Mouse (Mus musculus): ENCODE data around the gene Fmo5.

Gene Fmo5

DNA sequence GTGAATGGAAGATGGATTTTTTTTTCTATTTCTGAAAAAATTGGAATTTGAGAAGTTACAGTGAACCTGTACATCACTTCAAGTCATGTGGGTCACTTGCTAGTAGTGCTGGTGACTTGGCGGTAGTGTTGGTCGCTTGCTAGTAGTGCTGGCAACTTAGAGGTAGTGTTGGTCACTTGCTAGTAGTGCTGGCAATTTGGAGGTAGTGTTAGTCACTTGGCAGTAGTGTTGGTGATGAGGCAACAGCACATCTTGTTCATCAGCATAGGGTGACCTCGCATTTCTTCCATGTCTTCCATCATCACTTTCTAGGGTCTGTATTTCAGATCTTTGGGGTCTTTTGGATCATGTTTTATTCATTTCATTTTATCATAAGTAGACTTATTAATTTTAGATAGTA, 47.5 kb downstream of the Fmo5 start:
- no peaks in the 10 kb centered on the region for H3K9me3 ChIP-seq (ENCODE audit: low read length)
- H3K27me3 ChIP-seq (ENCODE audit: insufficient read depth, low read length): peaks cover 16% of the 10 kb centered on the region
- TF ChIP-seq POU5F1 (IDR thresholded peaks at IDR 0.05; ENCODE audit: borderline replicate concordance, low read length) (no peak), NANOG (IDR thresholded peaks at IDR 0.05; ENCODE audit: borderline replicate concordance, low read length) (no peak), CTCF (conservative IDR thresholded peaks at IDR 0.05; ENCODE audit: low read length) (no peak)
- H3K4me3 ChIP-seq (replicated peaks; ENCODE audit: low read length): no peak overlapping the region
- peaks cover 15% of the 10 kb centered on the region for H3K4me1 ChIP-seq (replicated peaks; ENCODE audit: low read depth, low read length)
- H3K36me3 ChIP-seq (ENCODE audit: insufficient read depth, low read length): peaks cover 17% of the 10 kb centered on the region

DNA sequence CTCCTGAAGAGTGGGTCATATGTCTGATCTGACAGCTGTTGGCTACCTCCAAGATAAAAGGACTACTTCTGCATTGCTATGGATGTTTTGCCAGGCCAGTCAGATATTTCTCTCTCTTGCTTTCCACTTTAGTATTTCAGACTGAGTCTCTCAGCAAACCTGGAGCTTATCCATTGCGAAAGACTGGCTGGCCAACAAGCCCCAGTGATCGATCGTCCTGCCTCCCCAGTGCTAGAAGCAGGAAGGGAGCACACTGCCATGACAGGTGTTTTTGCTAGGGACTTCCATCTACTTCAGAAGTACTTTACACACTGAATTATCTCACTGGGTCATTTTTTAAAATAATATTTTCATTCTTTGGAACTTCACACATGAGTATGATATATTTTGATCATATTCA, 49.8 kb downstream of the Fmo5 start:
- TF ChIP-seq POU5F1 (IDR thresholded peaks at IDR 0.05; ENCODE audit: borderline replicate concordance, low read length) (no peak), CTCF (conservative IDR thresholded peaks at IDR 0.05; ENCODE audit: low read length) (no peak), NANOG (IDR thresholded peaks at IDR 0.05; ENCODE audit: borderline replicate concordance, low read length) (no peak)
- H3K36me3 ChIP-seq (ENCODE audit: insufficient read depth, low read length): no peaks in the 10 kb centered on the region
- peaks cover 35% of the 10 kb centered on the region for H3K4me1 ChIP-seq (replicated peaks; ENCODE audit: low read depth, low read length)
- H3K9me3 ChIP-seq (ENCODE audit: low read length): no peaks in the 10 kb centered on the region
- no peak overlapping the region for H3K4me3 ChIP-seq (replicated peaks; ENCODE audit: low read length)
- H3K27me3 ChIP-seq (ENCODE audit: insufficient read depth, low read length): peaks cover 35% of the 10 kb centered on the region

DNA sequence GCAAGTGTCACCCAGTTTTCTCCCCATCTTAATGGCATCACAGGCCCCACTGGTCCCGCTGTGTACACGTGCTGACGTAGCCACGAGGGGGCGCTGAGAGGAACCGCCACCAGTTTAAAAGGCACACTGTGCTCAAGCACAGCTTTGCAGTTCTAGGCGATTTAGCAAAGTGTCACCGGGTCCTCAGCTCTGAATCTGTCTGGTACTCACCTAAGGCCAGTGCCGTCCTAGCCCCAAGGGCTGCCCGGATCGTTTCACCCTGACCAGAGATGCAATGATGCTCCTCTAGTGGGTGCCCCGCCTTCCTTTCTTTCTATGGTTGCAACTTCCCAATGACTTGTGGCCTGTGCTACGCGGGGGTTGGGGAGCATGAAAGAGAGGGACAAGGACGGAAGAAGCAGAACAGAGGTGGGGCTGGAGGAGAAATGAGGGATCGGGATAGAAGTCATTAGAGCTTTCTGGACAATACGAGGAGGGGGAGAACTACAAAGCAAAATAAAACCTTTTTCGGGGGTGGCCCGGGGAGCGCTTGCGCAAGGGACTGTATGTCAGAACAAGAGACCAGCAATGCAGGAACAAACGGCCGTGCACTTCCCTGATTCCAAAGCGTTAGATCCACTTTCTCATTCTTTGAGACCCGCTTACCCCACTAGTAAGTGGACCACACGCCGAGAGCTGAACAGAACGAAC, 52.2 kb downstream of the Fmo5 start:
- Histone ChIP-seq H3K4me1 (replicated peaks; ENCODE audit: low read depth, low read length) (peaks cover 51% of the 10 kb centered on the region), H3K9me3 (ENCODE audit: low read length) (no peaks in the 10 kb centered on the region), H3K27me3 (ENCODE audit: insufficient read depth, low read length) (peaks cover 43% of the 10 kb centered on the region), H3K36me3 (ENCODE audit: insufficient read depth, low read length) (no peaks in the 10 kb centered on the region), H3K4me3 (replicated peaks; ENCODE audit: low read length) (peak overlapping the region; percentile 66)
- TF ChIP-seq POU5F1 (IDR thresholded peaks at IDR 0.05; ENCODE audit: borderline replicate concordance, low read length) (no peak), CTCF (conservative IDR thresholded peaks at IDR 0.05; ENCODE audit: low read length) (peak; percentile 70)

DNA sequence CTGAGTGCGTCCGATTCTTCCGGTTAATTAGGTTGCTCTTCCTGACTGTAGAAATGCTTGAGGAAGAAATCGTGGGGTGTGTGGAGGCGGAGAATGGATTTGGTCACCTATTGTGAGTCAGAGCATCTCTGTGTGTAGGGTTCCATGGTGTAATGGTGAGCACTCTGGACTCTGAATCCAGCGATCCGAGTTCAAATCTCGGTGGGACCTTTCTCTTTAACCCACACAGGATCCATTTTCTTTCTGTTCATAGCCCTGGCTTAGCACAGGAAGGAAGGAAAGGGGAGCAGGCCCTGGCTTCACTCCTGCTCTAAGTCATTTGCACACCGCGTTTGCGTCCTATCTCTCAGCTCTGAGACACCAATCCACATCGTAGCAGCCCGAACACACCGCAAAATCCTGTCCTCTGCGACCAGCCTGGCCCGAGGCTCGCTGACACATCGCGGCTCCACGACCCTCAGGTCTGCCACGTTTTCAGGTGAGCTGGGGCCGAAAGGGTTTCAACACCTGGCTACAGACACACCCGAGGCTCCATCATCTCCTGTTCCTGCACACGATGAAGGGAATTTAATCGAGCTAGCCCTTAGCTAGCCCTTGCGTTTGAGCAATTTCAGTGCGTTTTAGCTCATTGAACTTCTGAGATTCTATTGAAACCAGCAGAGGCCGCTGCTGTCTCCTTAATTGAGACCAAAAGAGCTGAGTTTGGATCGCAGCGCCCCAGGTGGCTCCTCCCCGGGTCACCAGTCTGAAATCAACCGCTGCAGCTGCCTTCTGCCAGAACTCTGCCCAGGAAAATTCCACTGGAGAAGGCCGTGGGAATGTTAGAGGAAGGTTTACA, 52.9 kb downstream of the Fmo5 start:
- Histone ChIP-seq H3K4me3 (replicated peaks; ENCODE audit: low read length) (peak overlapping the region; percentile 66), H3K27me3 (ENCODE audit: insufficient read depth, low read length) (peaks cover 50% of the 10 kb centered on the region), H3K36me3 (ENCODE audit: insufficient read depth, low read length) (no peaks in the 10 kb centered on the region), H3K9me3 (ENCODE audit: low read length) (no peaks in the 10 kb centered on the region), H3K4me1 (replicated peaks; ENCODE audit: low read depth, low read length) (peaks cover 51% of the 10 kb centered on the region)
- no peak for TF ChIP-seq POU5F1 (IDR thresholded peaks at IDR 0.05; ENCODE audit: borderline replicate concordance, low read length)
- peak; percentile 43 for TF ChIP-seq CTCF (conservative IDR thresholded peaks at IDR 0.05; ENCODE audit: low read length)

DNA sequence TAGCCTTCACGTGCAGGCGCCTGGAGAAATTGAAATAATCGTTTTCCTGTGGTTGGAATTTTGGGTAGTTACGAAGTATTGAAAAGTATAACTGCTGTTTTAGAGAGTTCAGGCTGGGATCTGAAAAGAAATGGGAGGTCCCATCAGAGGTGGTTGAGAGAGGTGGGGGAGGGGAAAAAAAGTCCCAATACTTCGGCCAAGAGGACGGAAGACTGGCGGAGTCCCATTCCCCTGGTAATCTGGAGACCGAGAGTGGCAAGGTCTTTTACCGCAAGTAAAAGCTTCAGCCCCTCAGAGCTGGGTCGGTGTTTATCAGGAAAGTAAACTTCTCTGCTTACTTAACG, 53.5 kb downstream of the Fmo5 start:
- no peaks in the 10 kb centered on the region for H3K36me3 ChIP-seq (ENCODE audit: insufficient read depth, low read length)
- peaks cover 53% of the 10 kb centered on the region for H3K27me3 ChIP-seq (ENCODE audit: insufficient read depth, low read length)
- H3K4me3 ChIP-seq (replicated peaks; ENCODE audit: low read length): peak overlapping the region; percentile 66
- H3K4me1 ChIP-seq (replicated peaks; ENCODE audit: low read depth, low read length): peaks cover 45% of the 10 kb centered on the region
- H3K9me3 ChIP-seq (ENCODE audit: low read length): no peaks in the 10 kb centered on the region
- TF ChIP-seq NANOG (IDR thresholded peaks at IDR 0.05; ENCODE audit: borderline replicate concordance, low read length) (no peak), POU5F1 (IDR thresholded peaks at IDR 0.05; ENCODE audit: borderline replicate concordance, low read length) (no peak), CTCF (conservative IDR thresholded peaks at IDR 0.05; ENCODE audit: low read length) (no peak)

DNA sequence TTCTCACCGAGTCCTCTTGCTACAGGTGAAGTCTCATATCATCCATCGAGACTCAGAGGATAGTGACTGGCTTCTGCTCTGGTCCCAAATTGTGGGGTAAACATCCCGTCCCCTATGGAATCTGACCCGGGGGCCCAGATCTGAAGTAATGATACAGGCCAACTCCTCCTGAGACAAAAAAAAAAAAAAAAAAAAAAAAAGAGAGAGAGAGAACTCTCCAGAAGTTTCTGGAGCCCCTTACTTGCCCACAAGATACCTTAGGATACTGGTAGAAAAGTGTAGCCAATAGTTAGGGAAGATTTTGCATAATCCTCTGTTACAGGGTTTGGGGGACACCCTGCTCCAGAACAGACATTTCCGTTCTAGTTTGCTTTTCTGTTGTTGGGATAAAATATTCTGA, 54.0 kb downstream of the Fmo5 start:
- TF ChIP-seq POU5F1 (IDR thresholded peaks at IDR 0.05; ENCODE audit: borderline replicate concordance, low read length) (no peak), NANOG (IDR thresholded peaks at IDR 0.05; ENCODE audit: borderline replicate concordance, low read length) (no peak), CTCF (conservative IDR thresholded peaks at IDR 0.05; ENCODE audit: low read length) (no peak)
- Histone ChIP-seq H3K27me3 (ENCODE audit: insufficient read depth, low read length) (peaks cover 56% of the 10 kb centered on the region), H3K4me3 (replicated peaks; ENCODE audit: low read length) (peak overlapping the region; percentile 66), H3K36me3 (ENCODE audit: insufficient read depth, low read length) (no peaks in the 10 kb centered on the region), H3K9me3 (ENCODE audit: low read length) (no peaks in the 10 kb centered on the region), H3K4me1 (replicated peaks; ENCODE audit: low read depth, low read length) (peaks cover 43% of the 10 kb centered on the region)

DNA sequence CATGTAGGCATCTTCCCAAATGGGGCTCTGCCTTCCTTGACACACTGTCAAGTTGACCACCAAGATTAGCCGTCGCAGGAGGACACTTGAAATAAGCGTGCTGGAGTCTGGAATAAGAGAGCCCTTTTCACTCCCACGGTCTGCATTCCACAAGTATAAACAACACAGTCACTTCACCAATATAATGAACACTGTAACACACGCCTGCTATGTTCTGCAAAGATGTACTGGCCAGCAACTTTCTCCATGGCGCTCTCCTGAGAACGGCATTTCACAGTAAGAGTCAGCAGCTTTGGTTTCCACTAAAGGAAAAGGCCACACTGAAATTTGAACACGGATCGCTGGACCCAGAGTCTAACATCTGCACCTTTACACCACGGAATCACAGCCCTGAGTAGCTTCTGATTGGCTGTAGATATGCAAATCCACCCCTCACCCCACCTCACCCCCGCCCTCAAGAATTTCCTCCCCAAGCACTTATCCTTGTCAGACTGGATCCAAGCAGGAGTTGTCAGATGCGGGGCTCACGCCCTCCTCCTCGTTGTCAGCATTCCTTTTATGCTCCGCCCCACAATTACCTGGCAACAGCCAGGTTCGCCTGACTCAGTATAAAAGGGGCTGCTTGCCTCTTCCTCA, 55.1 kb downstream of the Fmo5 start:
- TF ChIP-seq POU5F1 (IDR thresholded peaks at IDR 0.05; ENCODE audit: borderline replicate concordance, low read length) (no peak), NANOG (IDR thresholded peaks at IDR 0.05; ENCODE audit: borderline replicate concordance, low read length) (no peak), CTCF (conservative IDR thresholded peaks at IDR 0.05; ENCODE audit: low read length) (no peak)
- Histone ChIP-seq H3K4me1 (replicated peaks; ENCODE audit: low read depth, low read length) (peaks cover 43% of the 10 kb centered on the region), H3K27me3 (ENCODE audit: insufficient read depth, low read length) (peaks cover 65% of the 10 kb centered on the region)

DNA sequence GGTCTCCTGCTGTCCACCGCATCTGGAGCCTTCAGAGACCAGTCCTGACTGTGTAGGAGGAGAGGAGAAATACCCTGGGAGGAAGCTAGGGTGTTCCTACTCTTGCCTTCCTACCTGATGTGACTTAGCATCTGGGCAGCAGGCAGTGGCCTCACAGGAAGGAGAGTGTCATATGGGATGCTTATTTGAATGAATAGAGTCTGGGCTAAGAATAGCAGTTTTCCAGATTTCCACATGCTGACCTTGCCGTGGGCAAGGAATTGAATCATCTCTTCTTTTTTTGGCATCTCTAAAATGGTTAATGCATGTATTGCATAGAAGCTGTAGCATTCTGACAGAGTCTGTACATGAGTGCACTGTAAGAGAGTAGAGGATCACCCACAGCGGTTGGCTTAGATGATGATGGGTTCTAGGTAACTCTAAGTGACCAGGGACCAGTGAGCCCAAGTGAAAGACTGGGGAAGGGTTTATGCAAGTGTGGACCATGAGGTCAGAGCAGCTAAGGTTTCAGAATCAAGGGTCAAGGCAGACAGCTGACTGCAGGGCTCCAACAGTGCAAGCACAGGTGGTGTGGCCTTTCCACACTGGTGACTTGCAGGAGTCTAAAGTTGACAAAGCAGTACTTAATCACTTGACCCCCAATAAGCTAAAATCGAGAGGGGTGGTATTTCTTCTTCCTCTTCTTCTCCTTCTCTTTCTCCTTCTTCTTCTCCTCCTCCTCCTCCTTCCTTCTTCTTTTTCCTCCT, 57.9 kb downstream of the Fmo5 start:
- TF ChIP-seq NANOG (IDR thresholded peaks at IDR 0.05; ENCODE audit: borderline replicate concordance, low read length) (no peak), CTCF (conservative IDR thresholded peaks at IDR 0.05; ENCODE audit: low read length) (no peak), POU5F1 (IDR thresholded peaks at IDR 0.05; ENCODE audit: borderline replicate concordance, low read length) (no peak)
- H3K36me3 ChIP-seq (ENCODE audit: insufficient read depth, low read length): no peaks in the 10 kb centered on the region
- H3K4me3 ChIP-seq (replicated peaks; ENCODE audit: low read length): no peak overlapping the region
- peaks cover 49% of the 10 kb centered on the region for H3K27me3 ChIP-seq (ENCODE audit: insufficient read depth, low read length)
- H3K4me1 ChIP-seq (replicated peaks; ENCODE audit: low read depth, low read length): peaks cover 47% of the 10 kb centered on the region
- H3K9me3 ChIP-seq (ENCODE audit: low read length): no peaks in the 10 kb centered on the region

More for the DNA sequence above, 55.1 kb downstream of the Fmo5 start:
- peak overlapping the region; percentile 53 for H3K4me3 ChIP-seq (replicated peaks; ENCODE audit: low read length)
- H3K9me3 ChIP-seq (ENCODE audit: low read length): no peaks in the 10 kb centered on the region
- no peaks in the 10 kb centered on the region for H3K36me3 ChIP-seq (ENCODE audit: insufficient read depth, low read length)

Measured in E14TG2a.4 (cell line).